Mouse (Mus musculus): Measurements from ENCODE around the gene Gm21836. TPM values are rescaled to one million over a fixed set of nuclear protein-coding genes. Genes with fewer than 3 reads are reported as not detected.
"Not testable (repeated sequence)": the region's sequence is repeated elsewhere in the genome, so short reads cannot be mapped to it uniquely, and the experiment has no call there.

The Gm21836 gene
- not detected in 2 replicates for polyA plus RNA-seq (2015; fragmentation: Nextera tagmentation; extraction: Ambion mirVana)

GRCm38 (mm10) chr9:124493693-124494092 is at the start of gene Gm21836:
Gene Gm21836, minus strand, starts transcription at chr9:124493793.
- ATAC-seq, H3K36me3 ChIP-seq, H3K27me3 ChIP-seq: not testable (repeated sequence)

DNA sequence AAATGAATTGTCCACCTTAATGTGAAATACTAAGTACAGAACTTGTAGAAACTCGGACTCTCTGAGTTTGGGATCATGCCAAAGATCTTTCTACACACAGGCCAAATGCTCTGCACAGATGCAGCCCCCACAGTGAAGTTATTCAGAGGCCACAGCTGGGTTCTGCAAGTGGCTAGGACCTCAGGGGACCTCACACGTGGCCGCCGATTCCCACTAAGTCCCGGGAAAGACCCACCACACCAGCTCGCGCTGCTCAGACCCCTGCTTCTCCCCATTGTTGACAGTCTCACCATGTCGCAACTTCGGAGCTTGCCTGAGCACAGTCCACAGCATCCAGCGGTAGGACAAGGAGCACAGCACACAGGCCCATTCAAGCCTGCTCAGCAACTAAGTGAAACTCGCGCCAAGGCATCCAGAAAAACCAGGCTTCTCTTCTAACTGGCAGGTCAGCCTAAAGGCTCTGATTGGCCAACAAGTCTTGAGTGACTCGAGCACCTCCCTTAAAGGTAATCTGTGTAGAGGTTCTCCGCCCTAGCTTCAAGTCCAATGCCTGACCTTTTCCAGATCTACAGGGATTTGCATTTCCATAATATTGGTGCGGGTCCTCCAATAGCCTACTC is 13.1 kb downstream of the Gm21836 start:
- not testable (repeated sequence) for H3K4me2 ChIP-seq (replicated peaks); H3K4me1 ChIP-seq (replicated peaks); H3K27me3 ChIP-seq; H3K9ac ChIP-seq (replicated peaks); ATAC-seq; H3K4me3 ChIP-seq (replicated peaks); H3K27ac ChIP-seq; H3K9me3 ChIP-seq
- H3K36me3 ChIP-seq: peaks cover 13% of the 10 kb centered on the region
- 66% methylated on average over 14 of the region's 15 CpGs for WGBS

More at GRCm38 (mm10) chr9:124493693-124494092, at the start of gene Gm21836:
- not testable (repeated sequence) for H3K4me3 ChIP-seq (replicated peaks); H3K4me1 ChIP-seq (replicated peaks); H3K27ac ChIP-seq; H3K4me2 ChIP-seq (replicated peaks); H3K9ac ChIP-seq (replicated peaks)
- H3K9me3 ChIP-seq: peaks cover 14% of the 10 kb centered on the region
- 85% methylated on average over 2 of the region's 2 CpGs for WGBS

- 89% methylated on average over 3 of the region's 3 CpGs for WGBS
- no peaks in the 10 kb centered on the region for H3K4me1 ChIP-seq (replicated peaks)
- no peak overlapping the region for H3K4me2 ChIP-seq (replicated peaks)
- H3K27me3 ChIP-seq: no peaks in the 10 kb centered on the region
- peaks cover 18% of the 10 kb centered on the region for H3K36me3 ChIP-seq
- H3K9me3 ChIP-seq: peaks cover 6% of the 10 kb centered on the region; the same call in 1 of the 2 replicates
- H3K4me3 ChIP-seq (replicated peaks): no peak overlapping the region
- H3K9ac ChIP-seq (replicated peaks): no peak overlapping the region
- no peak overlapping the region for H3K27ac ChIP-seq
- ATAC-seq: no peak
These were observed 15.5 kb downstream of the Gm21836 start for GRCm38 (mm10) chr9:124478081-124478480.

DNA sequence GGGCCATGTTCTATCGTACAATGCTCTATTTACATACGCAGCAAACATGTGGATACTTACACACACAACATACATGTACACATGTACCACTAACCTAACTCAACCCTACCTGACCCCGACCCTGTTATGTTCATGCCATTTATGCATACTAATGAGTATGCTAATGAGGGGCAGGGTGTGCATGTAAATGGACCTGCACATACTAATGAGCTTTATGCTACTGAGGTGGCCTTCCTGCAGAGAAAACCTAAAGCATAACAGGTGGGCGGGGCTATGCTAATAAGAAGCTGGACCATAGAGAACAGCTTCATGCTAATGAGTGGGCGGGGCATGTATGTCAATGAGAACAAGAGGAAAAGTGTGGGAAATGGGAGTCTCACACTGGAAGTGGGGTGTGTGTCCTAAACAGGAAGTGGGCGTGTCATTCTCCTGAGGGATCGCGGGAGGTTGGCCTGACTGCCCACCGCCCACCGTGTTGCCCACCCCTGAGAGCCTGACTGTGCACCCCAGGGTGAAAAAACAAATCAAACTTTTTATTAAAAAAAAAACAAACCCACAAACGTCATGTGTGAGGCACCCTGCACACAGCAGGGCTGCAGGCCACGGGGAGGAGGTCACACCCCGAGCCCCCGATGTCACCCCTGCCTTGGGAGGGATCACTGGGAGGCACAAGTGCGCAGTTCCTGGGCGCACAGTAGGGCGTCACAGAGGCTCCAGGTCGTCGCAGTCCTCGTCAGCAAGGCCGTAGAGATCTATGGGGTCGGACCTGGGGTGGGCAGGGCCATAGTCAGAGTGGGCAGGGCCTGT is 17.3 kb downstream of the Gm21836 start, which contains the start of gene Ppp2r3d:
TSS of gene Ppp2r3d (minus strand) at position 803 of the 807 bp plus-strand sequence.
- Histone ChIP-seq H3K9me3 (peaks cover 6% of the 10 kb centered on the region; the same call in 1 of the 2 replicates), H3K27ac (no peak within 1 kb of the TSS), H3K36me3 (peaks cover 18% of the 10 kb centered on the region), H3K27me3 (no peaks in the 10 kb centered on the region), H3K4me3 (replicated peaks) (no peak within 1 kb of the TSS), H3K4me1 (replicated peaks) (no peaks in the 10 kb centered on the region), H3K4me2 (replicated peaks) (no peak within 1 kb of the TSS), H3K9ac (replicated peaks) (no peak within 1 kb of the TSS)
- WGBS: 98% methylated on average over 22 of the region's 22 CpGs
- ATAC-seq: peak; percentile 43; the same call in 1 of the 2 replicates

GRCm38 (mm10) chr9:124475689-124476088 is 17.9 kb downstream of the Gm21836 start:
- Histone ChIP-seq H3K4me1 (replicated peaks) (no peaks in the 10 kb centered on the region), H3K9me3 (peaks cover 6% of the 10 kb centered on the region; the same call in 1 of the 2 replicates), H3K27ac (no peak overlapping the region), H3K9ac (replicated peaks) (no peak overlapping the region), H3K4me3 (replicated peaks) (no peak overlapping the region), H3K4me2 (replicated peaks) (no peak overlapping the region), H3K36me3 (peaks cover 18% of the 10 kb centered on the region), H3K27me3 (no peaks in the 10 kb centered on the region)
- 87% methylated on average over 15 of the region's 15 CpGs for WGBS
- peak; percentile 14; the same call in 1 of the 2 replicates for ATAC-seq

DNA sequence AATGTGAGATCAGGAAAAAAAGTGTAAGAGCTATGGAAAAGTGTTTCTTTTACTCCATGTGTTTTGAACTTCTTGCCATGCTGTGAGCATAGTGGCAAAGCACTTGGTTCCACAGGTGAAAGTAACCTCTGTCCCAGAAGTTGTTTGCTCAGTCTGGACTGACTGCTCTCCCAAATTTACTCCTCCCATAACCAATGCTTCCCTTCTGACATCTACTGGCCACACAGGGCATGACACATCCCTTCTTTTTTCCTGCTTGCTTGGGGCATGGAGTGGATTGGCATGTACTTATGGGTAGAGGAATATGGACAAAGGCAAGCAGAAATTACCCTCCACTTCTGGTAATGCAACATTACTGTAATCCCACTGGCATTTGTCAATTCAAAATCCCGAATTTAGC is 37.0 kb downstream of the Gm21836 start:
- Histone ChIP-seq H3K9me3 (no peaks in the 10 kb centered on the region), H3K36me3 (no peaks in the 10 kb centered on the region), H3K4me2 (replicated peaks) (no peak overlapping the region), H3K27ac (no peak overlapping the region), H3K27me3 (no peaks in the 10 kb centered on the region), H3K4me3 (replicated peaks) (no peak overlapping the region), H3K4me1 (replicated peaks) (no peaks in the 10 kb centered on the region), H3K9ac (replicated peaks) (no peak overlapping the region)
- ATAC-seq: no peak
- WGBS: 6% methylated on average over 1 of the region's 1 CpGs

Other genes with a start within 250 kb of the Gm21836 start
- gene 2010315B03Rik, start 181.1 kb downstream of the Gm21836 start, polyA plus RNA-seq (2015; fragmentation: Nextera tagmentation; extraction: Ambion mirVana): 9.1 and 9.4 TPM in 2 replicates
- gene Ppp2r3d, start 16.9 kb downstream of the Gm21836 start, polyA plus RNA-seq (2015; fragmentation: Nextera tagmentation; extraction: Ambion mirVana): 166 and 188 TPM in 2 replicates